ENCODE assay signal across 8 mouse cellular contexts in genomic region chr7:126798127-126799049, GRCm38 (mm10). TPM values are rescaled to one million over a fixed set of nuclear protein-coding genes. Genes with fewer than 3 reads are reported as not detected.
A peak's percentile ranks its signal among the peaks of the same experiment; 100 is the strongest.
DNase-seq lines count a peak whose midpoint lies in the region; ATAC-seq lines count a peak whose summit lies in the region.

No protein-coding gene starts in this region.

- H3K27ac ChIP-seq in embryonic facial prominence, embryonic 13.5 days, result peak overlapping the region; percentile 98
- peak overlapping the region; percentile 96 for H3K27ac ChIP-seq in hindbrain, embryonic 12.5 days
- H3K27ac ChIP-seq in limb, embryonic 15.5 days, result peak overlapping the region; percentile 95

- H3K4me1 ChIP-seq in embryonic facial prominence, embryonic 13.5 days, result peaks cover 36% of the 10 kb centered on the region
- H3K4me1 ChIP-seq in hindbrain, embryonic 12.5 days, result peaks cover 41% of the 10 kb centered on the region
- peaks cover 41% of the 10 kb centered on the region for H3K4me1 ChIP-seq in limb, embryonic 15.5 days

- peak overlapping the region; percentile 89 for H3K4me2 ChIP-seq in embryonic facial prominence, embryonic 13.5 days
- peak overlapping the region; percentile 82 for H3K4me2 ChIP-seq in hindbrain, embryonic 12.5 days (replicated peaks)
- peak overlapping the region; percentile 62 for H3K4me2 ChIP-seq in limb, embryonic 15.5 days

- WGBS in embryonic facial prominence, embryonic 13.5 days, result 2% methylated on average over 40 of the region's 40 CpGs
- under 1% methylated on average over 40 of the region's 40 CpGs for WGBS in hindbrain, embryonic 12.5 days
- under 1% methylated on average over 40 of the region's 40 CpGs for WGBS in limb, embryonic 15.5 days

- DNase-seq in gastrocnemius, adult 18-20 months (ENCODE audit: low spot score), result peak; percentile 48
- no peak for DNase-seq in gastrocnemius, postnatal 14 days
- peak; percentile 38 for DNase-seq in ES-CJ7 (ENCODE audit: low read depth, low spot score)
- no peak for DNase-seq in left cerebral cortex, adult 8-10 months (ENCODE audit: low spot score in 2 of 2)

- H3K27me3 ChIP-seq in embryonic facial prominence, embryonic 13.5 days, result no peaks in the 10 kb centered on the region
- H3K27me3 ChIP-seq in hindbrain, embryonic 12.5 days, result no peaks in the 10 kb centered on the region
- H3K27me3 ChIP-seq in limb, embryonic 15.5 days, result no peaks in the 10 kb centered on the region

- ATAC-seq in embryonic facial prominence, embryonic 13.5 days (ENCODE audit: insufficient number of reproducible peaks, insufficient read depth, low FRiP score, low TSS enrichment, low read depth), result no peak
- 0 out of 2 replicates have a peak, but pooled peaks have one; percentile 1 for ATAC-seq in hindbrain, embryonic 12.5 days (ENCODE audit: low FRiP score)
- no peak for ATAC-seq in limb, embryonic 15.5 days (ENCODE audit: insufficient number of reproducible peaks, low FRiP score, low TSS enrichment, low read depth)
- ATAC-seq in neutrophil, adult 5-6 weeks (ENCODE audit: extremely low read depth, insufficient number of reproducible peaks, low FRiP score, poor library complexity, severe bottlenecking), result 0 out of 2 replicates have a peak, but pooled peaks have one; percentile 7

- peak overlapping the region; percentile 78 for H3K4me3 ChIP-seq in embryonic facial prominence, embryonic 13.5 days
- peak overlapping the region; percentile 87 for H3K4me3 ChIP-seq in hindbrain, embryonic 12.5 days
- H3K4me3 ChIP-seq in limb, embryonic 15.5 days, result peak overlapping the region; percentile 83

- H3K9ac ChIP-seq in embryonic facial prominence, embryonic 13.5 days, result peak overlapping the region; percentile 91
- peak overlapping the region; percentile 92 for H3K9ac ChIP-seq in hindbrain, embryonic 12.5 days
- peak overlapping the region; percentile 87 for H3K9ac ChIP-seq in limb, embryonic 15.5 days

- intact Hi-C loops in gastrocnemius, postnatal 14 days (cut with DNase I; ENCODE audit: low total_unique reads), result no loop called here

- peaks cover 37% of the 10 kb centered on the region for H3K36me3 ChIP-seq in embryonic facial prominence, embryonic 13.5 days
- peaks cover 33% of the 10 kb centered on the region for H3K36me3 ChIP-seq in hindbrain, embryonic 12.5 days
- peaks cover 43% of the 10 kb centered on the region for H3K36me3 ChIP-seq in limb, embryonic 15.5 days

- H3K9me3 ChIP-seq in embryonic facial prominence, embryonic 13.5 days, result no peaks in the 10 kb centered on the region
- H3K9me3 ChIP-seq in hindbrain, embryonic 12.5 days (replicated peaks), result no peaks in the 10 kb centered on the region
- no peaks in the 10 kb centered on the region for H3K9me3 ChIP-seq in limb, embryonic 15.5 days

RNA-seq across cellular contexts. Expression of gene Fam57b, which starts 0.9 kb away (rescaled TPM):
- total RNA-seq in gastrocnemius, adult 18-20 months (2021), result 10 to 100 TPM; 65.3 to 75.7 TPM
- 10 to 100 TPM; 12.5 to 14.2 TPM for total RNA-seq in gastrocnemius, postnatal 14 days (2021)
- 0.45 and 0.70 TPM in 2 replicates for polyA plus RNA-seq in embryonic facial prominence, embryonic 13.5 days (2015; fragmentation: Nextera tagmentation; extraction: Ambion mirVana)
- polyA plus RNA-seq in hindbrain, embryonic 12.5 days (2016; fragmentation: Nextera tagmentation; extraction: Ambion mirVana), result 23.7 and 24.9 TPM in 2 replicates
- polyA plus RNA-seq in limb, embryonic 15.5 days (2015; fragmentation: Nextera tagmentation; extraction: Ambion mirVana), result 0.22 and 0.56 TPM in 2 replicates
- not detected in 2 replicates for total RNA-seq in neutrophil, adult 5-6 weeks (2017)
- total RNA-seq in left cerebral cortex, adult 8-10 months (2022), result 10 to 100 TPM; 58.1 to 63.4 (median 59.6) TPM

RNA-seq across cellular contexts. Expression of gene Ppp4c, which starts 6.1 kb away (rescaled TPM):
- total RNA-seq in gastrocnemius, adult 18-20 months (2021), result 10 to 100 TPM; 20.5 TPM
- 10 to 100 TPM; 28.0 to 33.6 TPM for total RNA-seq in gastrocnemius, postnatal 14 days (2021)
- polyA plus RNA-seq in embryonic facial prominence, embryonic 13.5 days (2015; fragmentation: Nextera tagmentation; extraction: Ambion mirVana), result 300 and 311 TPM in 2 replicates
- 286 and 294 TPM in 2 replicates for polyA plus RNA-seq in hindbrain, embryonic 12.5 days (2016; fragmentation: Nextera tagmentation; extraction: Ambion mirVana)
- polyA plus RNA-seq in limb, embryonic 15.5 days (2015; fragmentation: Nextera tagmentation; extraction: Ambion mirVana), result 212 and 227 TPM in 2 replicates
- total RNA-seq in neutrophil, adult 5-6 weeks (2017), result 210 and 221 TPM in 2 replicates
- total RNA-seq in left cerebral cortex, adult 8-10 months (2022), result 10 to 100 TPM; 48.2 to 56.0 (median 51.2) TPM

RNA-seq across cellular contexts. Expression of gene Tbx6, which starts 17.1 kb away (rescaled TPM):
- under 1 TPM; 0.52 to 0.59 TPM for total RNA-seq in gastrocnemius, adult 18-20 months (2021)
- total RNA-seq in gastrocnemius, postnatal 14 days (2021), result under 1 TPM; 0.31 to 0.55 TPM
- 0.27 and 0.59 TPM in 2 replicates for polyA plus RNA-seq in embryonic facial prominence, embryonic 13.5 days (2015; fragmentation: Nextera tagmentation; extraction: Ambion mirVana)
- polyA plus RNA-seq in hindbrain, embryonic 12.5 days (2016; fragmentation: Nextera tagmentation; extraction: Ambion mirVana), result 0.48 and 1.1 TPM in 2 replicates
- polyA plus RNA-seq in limb, embryonic 15.5 days (2015; fragmentation: Nextera tagmentation; extraction: Ambion mirVana), result 0.37 and 0.46 TPM in 2 replicates
- 14.4 and 19.8 TPM in 2 replicates for total RNA-seq in neutrophil, adult 5-6 weeks (2017)
- total RNA-seq in left cerebral cortex, adult 8-10 months (2022), result under 1 TPM; 0.63 to 1.00 (median 0.84) TPM

RNA-seq across cellular contexts. Expression of gene Ypel3, which starts 21.6 kb away (rescaled TPM):
- 100 to 1,000 TPM in 1 of 2 experiments, 10 to 100 TPM in 1; 84.9 to 101 TPM for total RNA-seq in gastrocnemius, adult 18-20 months (2021)
- 10 to 100 TPM; 52.4 to 64.9 TPM for total RNA-seq in gastrocnemius, postnatal 14 days (2021)
- 104 and 112 TPM in 2 replicates for polyA plus RNA-seq in embryonic facial prominence, embryonic 13.5 days (2015; fragmentation: Nextera tagmentation; extraction: Ambion mirVana)
- polyA plus RNA-seq in hindbrain, embryonic 12.5 days (2016; fragmentation: Nextera tagmentation; extraction: Ambion mirVana), result 140 and 144 TPM in 2 replicates
- 117 and 122 TPM in 2 replicates for polyA plus RNA-seq in limb, embryonic 15.5 days (2015; fragmentation: Nextera tagmentation; extraction: Ambion mirVana)
- total RNA-seq in neutrophil, adult 5-6 weeks (2017), result 367 and 379 TPM in 2 replicates
- 100 to 1,000 TPM; 256 to 289 (median 278) TPM for total RNA-seq in left cerebral cortex, adult 8-10 months (2022)

RNA-seq across cellular contexts. Expression of gene Gdpd3, which starts 32.3 kb away (rescaled TPM):
- under 1 TPM in 1 of 2 experiments, not detected in 1; 0.46 TPM for total RNA-seq in gastrocnemius, adult 18-20 months (2021)
- total RNA-seq in gastrocnemius, postnatal 14 days (2021), result 1 to 10 TPM in 1 of 2 experiments, under 1 TPM in 1; 0.92 to 1.8 TPM
- 1.6 and 3.1 TPM in 2 replicates for polyA plus RNA-seq in embryonic facial prominence, embryonic 13.5 days (2015; fragmentation: Nextera tagmentation; extraction: Ambion mirVana)
- 1.4 TPM in 2 replicates for polyA plus RNA-seq in hindbrain, embryonic 12.5 days (2016; fragmentation: Nextera tagmentation; extraction: Ambion mirVana)
- 16.8 and 17.7 TPM in 2 replicates for polyA plus RNA-seq in limb, embryonic 15.5 days (2015; fragmentation: Nextera tagmentation; extraction: Ambion mirVana)
- total RNA-seq in neutrophil, adult 5-6 weeks (2017), result 25.8 and 26.5 TPM in 2 replicates
- 1 to 10 TPM; 1.4 to 3.3 (median 2.3) TPM for total RNA-seq in left cerebral cortex, adult 8-10 months (2022)

Comparison
In these comparisons a context has a peak if more than half of its experiments do, and no peak if none do; other contexts are left out.
1. DNase-seq: peak in gastrocnemius, adult 18-20 months (single experiment) and ES-CJ7 (single experiment); none in gastrocnemius, postnatal 14 days (single experiment) and left cerebral cortex, adult 8-10 months (0 of 2).
2. ATAC-seq: peak in hindbrain, embryonic 12.5 days (single experiment) and neutrophil, adult 5-6 weeks (single experiment); none in embryonic facial prominence, embryonic 13.5 days (single experiment) and limb, embryonic 15.5 days (single experiment).
3. RNA of gene Fam57b, which starts 0.9 kb away (total RNA-seq): 65.3 to 75.7 TPM in gastrocnemius, adult 18-20 months, 58.1 to 63.4 TPM in left cerebral cortex, adult 8-10 months and 12.5 to 14.2 TPM in gastrocnemius, postnatal 14 days; not detected in neutrophil, adult 5-6 weeks; every median in the first group is over 10 times any median in the second.
4. Peak in every context shown above with its lines, with median percentiles within 50 percentile points of each other: H3K27ac ChIP-seq, H3K4me2 ChIP-seq, H3K4me3 ChIP-seq and H3K9ac ChIP-seq.